In the genomic region with DNA sequence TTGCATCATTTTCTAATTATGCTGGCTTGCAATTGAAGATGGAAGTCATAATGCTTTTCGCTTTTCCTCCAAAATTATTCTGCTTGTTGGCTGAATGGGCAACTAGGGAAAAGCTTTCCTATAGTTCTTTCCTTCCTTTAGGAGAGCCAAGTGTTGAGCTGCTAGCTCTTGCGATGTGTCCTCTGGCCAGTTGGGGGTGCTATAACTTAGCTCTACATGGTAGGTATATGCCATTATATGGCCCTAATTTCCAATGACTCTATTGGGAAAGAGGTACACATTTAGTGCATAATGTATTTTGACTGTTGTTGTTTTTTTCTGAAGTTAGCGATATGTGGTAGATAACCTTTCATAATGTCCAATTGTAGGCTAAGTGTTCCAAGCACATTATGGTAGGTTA, we compare ENCODE assay signal across 13 mouse cellular contexts.
DNase-seq lines count a peak whose midpoint lies in the region; ATAC-seq and TF ChIP-seq lines count a peak whose summit lies in the region.
"Had no signal": no experiment of that assay in that cellular context is flagged by ENCODE, and none has a peak within 500 bp of the region (broad histone marks: within the 10 kb centered on the region; RNA-seq: fewer than 3 reads in every experiment).

No protein-coding gene starts in this region.

- TF ChIP-seq EP300 in lung, postnatal 0 days (IDR thresholded peaks at IDR 0.05): no peak

- ATAC-seq in lung, postnatal 0 days: no peak
- ATAC-seq in megakaryocyte progenitor cell, adult 5-6 weeks (replicated peaks; ENCODE audit: poor library complexity): peak; percentile 49; the same call in 1 of the 2 replicates
- no peak for ATAC-seq in hindbrain, embryonic 13.5 days (ENCODE audit: low FRiP score)
- ATAC-seq: midbrain, embryonic 16.5 days had no signal

- H3K4me3 ChIP-seq in lung, postnatal 0 days (ENCODE audit: low read depth, low read length): no peak overlapping the region
- no peak overlapping the region for H3K4me3 ChIP-seq in E14TG2a.4 (replicated peaks; ENCODE audit: low read length)
- H3K4me3 ChIP-seq in hindbrain, embryonic 13.5 days: no peak overlapping the region
- H3K4me3 ChIP-seq: embryonic facial prominence, embryonic 15.5 days; hindbrain, embryonic 15.5 days had no signal

- H3K4me1 ChIP-seq in lung, postnatal 0 days (ENCODE audit: insufficient read depth, low read depth, low read length): no peaks in the 10 kb centered on the region
- H3K4me1 ChIP-seq in E14TG2a.4 (replicated peaks; ENCODE audit: low read depth, low read length): no peaks in the 10 kb centered on the region
- no peaks in the 10 kb centered on the region for H3K4me1 ChIP-seq in hindbrain, embryonic 13.5 days (replicated peaks)
- H3K4me1 ChIP-seq: embryonic facial prominence, embryonic 15.5 days had no signal

- no peak overlapping the region for H3K9ac ChIP-seq in lung, postnatal 0 days (replicated peaks; ENCODE audit: low read depth)
- no peak overlapping the region for H3K9ac ChIP-seq in hindbrain, embryonic 13.5 days
- H3K9ac ChIP-seq: embryonic facial prominence, embryonic 15.5 days; hindbrain, embryonic 15.5 days had no signal

- H3K36me3 ChIP-seq in lung, postnatal 0 days (ENCODE audit: insufficient read depth, low read length): no peaks in the 10 kb centered on the region
- H3K36me3 ChIP-seq in E14TG2a.4 (ENCODE audit: insufficient read depth, low read length): no peaks in the 10 kb centered on the region
- H3K36me3 ChIP-seq in hindbrain, embryonic 13.5 days: no peaks in the 10 kb centered on the region
- H3K36me3 ChIP-seq: embryonic facial prominence, embryonic 15.5 days; hindbrain, embryonic 15.5 days had no signal

- TF ChIP-seq CTCF in lung, postnatal 0 days (IDR thresholded peaks at IDR 0.05): peak; percentile 56
- TF ChIP-seq CTCF in E14TG2a.4 (conservative IDR thresholded peaks at IDR 0.05; ENCODE audit: low read length): peak; percentile 48

- no peak overlapping the region for H3K27ac ChIP-seq in lung, postnatal 0 days (ENCODE audit: low read length)
- no peak overlapping the region for H3K27ac ChIP-seq in hindbrain, embryonic 13.5 days
- H3K27ac ChIP-seq: embryonic facial prominence, embryonic 15.5 days; hindbrain, embryonic 15.5 days had no signal

- no peaks in the 10 kb centered on the region for H3K27me3 ChIP-seq in lung, postnatal 0 days (replicated peaks; ENCODE audit: insufficient read depth, low read length)
- H3K27me3 ChIP-seq in E14TG2a.4 (ENCODE audit: insufficient read depth, low read length): no peaks in the 10 kb centered on the region
- H3K27me3 ChIP-seq in hindbrain, embryonic 13.5 days: no peaks in the 10 kb centered on the region
- H3K27me3 ChIP-seq: embryonic facial prominence, embryonic 15.5 days; hindbrain, embryonic 15.5 days had no signal

- no peaks in the 10 kb centered on the region for H3K9me3 ChIP-seq in lung, postnatal 0 days (ENCODE audit: low read length)
- no peaks in the 10 kb centered on the region for H3K9me3 ChIP-seq in E14TG2a.4 (ENCODE audit: low read length)
- H3K9me3 ChIP-seq in hindbrain, embryonic 13.5 days: no peaks in the 10 kb centered on the region
- H3K9me3 ChIP-seq: embryonic facial prominence, embryonic 15.5 days; hindbrain, embryonic 15.5 days had no signal

- DNase-seq in lung, postnatal 0 days (ENCODE audit: low spot score): no peak
- no peak for DNase-seq in lung, postnatal 14 days
- peak; percentile 10 for DNase-seq in ZHBTc4 (ENCODE audit: low read depth, low spot score)
- no peak for DNase-seq in adrenal gland, postnatal 14 days
- DNase-seq: cerebellum, postnatal 36 days; kidney, postnatal 36 days had no signal

- 86% methylated on average over 3 of the region's 3 CpGs for WGBS in lung, postnatal 0 days
- 79% methylated on average over 3 of the region's 3 CpGs for WGBS in hindbrain, embryonic 13.5 days

- no peak overlapping the region for H3K4me2 ChIP-seq in lung, postnatal 0 days (replicated peaks; ENCODE audit: low read depth, low read length)
- H3K4me2 ChIP-seq in hindbrain, embryonic 13.5 days: no peak overlapping the region
- H3K4me2 ChIP-seq: embryonic facial prominence, embryonic 15.5 days; heart, embryonic 11.5 days; hindbrain, embryonic 15.5 days had no signal
